9 mouse cellular contexts compared by ENCODE assay signal in the genomic region with DNA sequence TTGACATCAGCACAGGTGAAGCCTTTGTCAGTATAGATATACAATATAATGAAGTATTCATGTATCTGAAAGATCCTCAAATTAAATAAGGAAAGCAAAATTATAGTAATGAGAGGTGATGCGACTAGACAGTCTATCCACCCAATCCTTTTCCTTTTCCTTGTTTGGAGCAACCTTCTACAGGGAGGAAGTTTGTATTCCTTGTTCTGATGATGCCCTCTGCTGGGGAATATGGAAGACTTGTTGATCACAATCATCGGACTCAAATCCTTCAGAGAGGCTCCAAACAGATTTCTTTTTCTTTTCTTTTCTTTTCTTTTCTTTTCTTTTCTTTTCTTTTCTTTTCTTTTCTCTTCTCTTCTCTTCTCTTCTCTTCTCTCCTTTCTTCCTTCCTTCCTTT.
DNase-seq lines count a peak whose midpoint lies in the region; TF ChIP-seq lines count a peak whose summit lies in the region.
"Had no signal": no experiment of that assay in that cellular context is flagged by ENCODE, and none has a peak within 500 bp of the region (broad histone marks: within the 10 kb centered on the region; RNA-seq: fewer than 3 reads in every experiment).

No protein-coding gene starts in this region.

- H3K27me3 ChIP-seq in MEL (ENCODE audit: control insufficient read depth in 1 of 2, insufficient read depth in 2 of 2, low read length in 2 of 2): no peaks in the 10 kb centered on the region
- H3K27me3 ChIP-seq: lung, embryonic 15.5 days had no signal

- TF ChIP-seq CTCF in MEL (IDR thresholded peaks at IDR 0.05 in 2 of 3, conservative IDR thresholded peaks at IDR 0.05 in 1 of 3; ENCODE audit: control insufficient read depth in 1 of 3, insufficient read depth in 1 of 3, low read depth in 2 of 3, low read length in 3 of 3, poor library complexity in 1 of 3, severe bottlenecking in 1 of 3): peak in 1 of 3 experiments; percentile 42; a peak in 2 of 6 replicates

- peak; percentile 66 to 74 for DNase-seq in cerebellum, postnatal 10 days
- DNase-seq in cerebellum, adult 18-20 months: no peak
- DNase-seq in layer of hippocampus, adult 11-12 months (ENCODE audit: low spot score): peak; percentile 27
- DNase-seq in layer of hippocampus, adult 9-11 months: no peak
- no peak for DNase-seq in MEL (ENCODE audit: low read depth, low spot score)
- DNase-seq in induced T-regulatory cell, adult 2 months (ENCODE audit: low read depth): peak; percentile 6
- DNase-seq in thymus, postnatal 25 days: no peak
- DNase-seq in gastrocnemius, postnatal 25 days: no peak

- H3K4me1 ChIP-seq in MEL (ENCODE audit: control insufficient read depth in 1 of 2, insufficient read depth in 2 of 2, low read length in 2 of 2): no peaks in the 10 kb centered on the region
- H3K4me1 ChIP-seq: lung, embryonic 15.5 days had no signal

- no peak for TF ChIP-seq POLR2A in MEL (IDR thresholded peaks at IDR 0.05; ENCODE audit: control insufficient read depth in 1 of 2, insufficient read depth in 1 of 2, low read depth in 1 of 2, low read length in 2 of 2, poor library complexity in 1 of 2)

- no peak overlapping the region for H3K9ac ChIP-seq in MEL (ENCODE audit: control insufficient read depth, low read depth, low read length, poor library complexity, severe bottlenecking)
- H3K9ac ChIP-seq: lung, embryonic 15.5 days had no signal

- H3K9me3 ChIP-seq in MEL (replicated peaks; ENCODE audit: insufficient read depth, low read length): no peaks in the 10 kb centered on the region
- H3K9me3 ChIP-seq: lung, embryonic 15.5 days had no signal

- H3K36me3 ChIP-seq in MEL (ENCODE audit: control insufficient read depth in 1 of 2, insufficient read depth in 2 of 2, low read length in 2 of 2): no peaks in the 10 kb centered on the region
- H3K36me3 ChIP-seq: lung, embryonic 15.5 days had no signal

- no peak for TF ChIP-seq EP300 in MEL (IDR thresholded peaks at IDR 0.05; ENCODE audit: low read depth in 1 of 2, low read length in 2 of 2)

- H3K4me3 ChIP-seq in MEL (ENCODE audit: control insufficient read depth in 1 of 2, insufficient read depth in 1 of 2, low read depth in 2 of 2, low read length in 2 of 2): no peak overlapping the region
- H3K4me3 ChIP-seq: lung, embryonic 15.5 days had no signal

- no peak overlapping the region for H3K27ac ChIP-seq in MEL (ENCODE audit: control insufficient read depth, low read depth, low read length)
- H3K27ac ChIP-seq: lung, embryonic 15.5 days had no signal

- H3K79me2 ChIP-seq in MEL (ENCODE audit: control insufficient read depth, insufficient read depth, low read length, poor library complexity): no peaks in the 10 kb centered on the region

- TF ChIP-seq RAD21 in MEL (IDR thresholded peaks at IDR 0.05; ENCODE audit: low read depth, low read length): peak; percentile 45

TF ChIP-seq in MEL, 35 proteins besides CTCF, POLR2A, EP300 and RAD21:
- TF ChIP-seq ZC3H11A (IDR thresholded peaks at IDR 0.05; ENCODE audit: low read depth, low read length) (peak; percentile 26; the same call in 1 of the 2 replicates), ZNF384 (IDR thresholded peaks at IDR 0.05; ENCODE audit: low read depth, low read length) (no peak), SMC3 (IDR thresholded peaks at IDR 0.05; ENCODE audit: low read depth, low read length) (peak; percentile 50)

Comparison
In these comparisons a context has a peak if more than half of its experiments do, and no peak if none do; other contexts are left out.
1. DNase-seq: peak in cerebellum, postnatal 10 days (2 of 2), layer of hippocampus, adult 11-12 months (single experiment) and induced T-regulatory cell, adult 2 months (single experiment); none in cerebellum, adult 18-20 months (0 of 2), layer of hippocampus, adult 9-11 months (single experiment), MEL (single experiment), thymus, postnatal 25 days (single experiment) and gastrocnemius, postnatal 25 days (single experiment).